Mouse (Mus musculus): ENCODE measurements around the gene Fyn.

DNA sequence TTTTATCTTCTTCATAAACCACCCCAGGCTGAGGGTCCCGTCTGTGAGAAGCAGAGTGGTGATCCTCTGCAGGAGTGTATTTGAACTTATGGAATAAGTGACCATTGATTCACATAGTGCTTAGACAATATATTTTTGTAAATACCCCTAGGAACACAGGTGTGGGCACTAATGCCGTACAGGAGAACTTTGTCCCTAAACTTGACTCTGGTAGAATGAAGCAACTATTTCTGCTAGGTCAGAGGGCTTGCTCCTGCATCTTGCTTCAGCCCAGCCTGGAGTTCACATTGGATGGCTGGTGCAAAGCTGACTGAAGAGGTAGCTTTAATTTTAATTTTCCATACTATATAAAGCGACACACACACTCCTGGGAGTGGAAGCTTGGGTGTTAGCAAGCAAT is 119.9 kb downstream of the Fyn start:
- TF ChIP-seq POLR2A (IDR thresholded peaks at IDR 0.05; ENCODE audit: borderline replicate concordance, extremely low read depth, insufficient read depth, insufficient read length, poor library complexity, severe bottlenecking) (no peak), CTCF (IDR thresholded peaks at IDR 0.05; ENCODE audit: borderline replicate concordance, extremely low read depth, insufficient read depth, insufficient read length) (no peak)

Data from brain, embryonic 14.5 days (tissue).